Mouse (Mus musculus) cerebellum, adult 11 months (tissue): ENCODE results near the gene Wipf2.

Source experiments
- DNase-seq: peaks from one replicate; pipeline ENCODE4 v3.0.0; 2022

The Wipf2 gene

GRCm38 (mm10) chr11:98858759-98859731, 4.4 kb upstream of the Wipf2 start:
- peak; percentile 82 for DNase-seq

- DNase-seq, result no peak
Measured at GRCm38 (mm10) chr11:98863751-98864429, 452 bp downstream of the Wipf2 start.

- DNase-seq, result no peak
Measured at GRCm38 (mm10) chr11:98867293-98867692, 3.9 kb downstream of the Wipf2 start.

GRCm38 (mm10) chr11:98869906-98870305, 6.5 kb downstream of the Wipf2 start:
- no peak for DNase-seq

- DNase-seq, result no peak
Measured at GRCm38 (mm10) chr11:98870791-98871190, 7.4 kb downstream of the Wipf2 start.

- no peak for DNase-seq
Measured at GRCm38 (mm10) chr11:98871416-98871815, 8.0 kb downstream of the Wipf2 start.

GRCm38 (mm10) chr11:98872040-98872439, 8.6 kb downstream of the Wipf2 start:
- peak; percentile 45 for DNase-seq

- DNase-seq, result no peak
Measured at GRCm38 (mm10) chr11:98873900-98874299, 10.5 kb downstream of the Wipf2 start.

GRCm38 (mm10) chr11:98877001-98877400, 13.6 kb downstream of the Wipf2 start:
- no peak for DNase-seq

- DNase-seq, result no peak
Measured at GRCm38 (mm10) chr11:98887703-98888102, 24.3 kb downstream of the Wipf2 start.

GRCm38 (mm10) chr11:98889077-98889476, 25.6 kb downstream of the Wipf2 start:
- no peak for DNase-seq

GRCm38 (mm10) chr11:98889977-98890376, 26.5 kb downstream of the Wipf2 start:
- DNase-seq, result no peak

- DNase-seq, result no peak
Measured at GRCm38 (mm10) chr11:98892426-98892825, 29.0 kb downstream of the Wipf2 start.

- DNase-seq, result no peak
Measured at GRCm38 (mm10) chr11:98900529-98901125, 37.2 kb downstream of the Wipf2 start.

GRCm38 (mm10) chr11:98902621-98903245, 39.3 kb downstream of the Wipf2 start:
- DNase-seq, result no peak

GRCm38 (mm10) chr11:98904577-98904976, 41.1 kb downstream of the Wipf2 start:
- DNase-seq, result no peak

- DNase-seq, result no peak
Measured at GRCm38 (mm10) chr11:98905033-98905432, 41.6 kb downstream of the Wipf2 start.

GRCm38 (mm10) chr11:98905583-98905982, 42.1 kb downstream of the Wipf2 start:
- DNase-seq, result no peak

GRCm38 (mm10) chr11:98907063-98907436, 43.6 kb downstream of the Wipf2 start:
- no peak for DNase-seq

GRCm38 (mm10) chr11:98907437-98908173, 44.2 kb downstream of the Wipf2 start, which contains the start of gene Cdc6:
TSS of gene Cdc6 (plus strand) at chr11:98907801.
- peak; percentile 89 for DNase-seq

- DNase-seq, result peak; percentile 44
Measured at GRCm38 (mm10) chr11:98909654-98910053, 46.2 kb downstream of the Wipf2 start.

GRCm38 (mm10) chr11:98910415-98910814, 47.0 kb downstream of the Wipf2 start:
- no peak for DNase-seq
